Mouse (Mus musculus) cerebellum, adult 8-10 months (tissue): ENCODE data around the gene Rnf148.
A peak's percentile ranks its signal among the peaks of the same experiment; 100 is the strongest.

Source experiments
- DNase-seq: peaks from one replicate; pipeline ENCODE4 v3.0.0; 2022

The Rnf148 gene

DNA sequence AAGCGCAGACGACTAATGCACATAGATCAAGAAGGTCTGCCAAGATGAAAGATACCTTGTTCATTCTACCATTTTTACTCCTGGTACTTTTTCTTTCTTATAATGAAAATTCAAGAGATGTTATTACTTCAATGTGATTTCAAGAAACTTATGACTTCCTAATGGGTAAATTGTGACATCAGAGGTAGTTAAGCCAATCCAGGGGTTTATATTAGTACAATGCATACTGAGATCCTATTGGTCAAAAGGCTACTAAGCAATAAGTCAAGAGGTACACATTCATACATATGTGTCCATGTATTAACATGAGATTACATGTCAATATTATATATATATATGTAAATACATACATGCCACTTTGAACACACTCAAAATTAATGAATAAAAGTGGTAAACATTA is at the start of gene Rnf148:
Rnf148 (minus strand) TSS at position 101 of the 400 bp plus-strand sequence.
- no peak for DNase-seq

DNA sequence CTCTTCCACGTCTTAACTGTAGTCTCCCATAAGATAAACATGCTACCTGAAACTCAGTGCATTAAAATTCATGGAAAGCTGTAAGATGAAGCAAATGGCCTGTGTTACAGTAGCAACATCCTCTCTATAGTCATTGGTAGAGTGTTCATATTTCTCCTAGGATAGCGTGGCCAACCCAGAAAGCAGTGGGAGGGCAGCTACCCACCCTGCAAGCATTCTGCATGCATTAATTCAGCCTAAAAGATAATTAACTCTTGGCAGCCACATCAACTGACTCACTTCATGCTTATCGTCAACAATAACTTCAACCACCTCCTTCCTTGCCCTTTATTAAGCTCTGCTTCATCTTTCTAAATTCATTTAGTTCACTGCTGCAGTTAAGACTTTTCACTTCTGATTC is 45.9 kb upstream of the Rnf148 start:
- no peak for DNase-seq

DNA sequence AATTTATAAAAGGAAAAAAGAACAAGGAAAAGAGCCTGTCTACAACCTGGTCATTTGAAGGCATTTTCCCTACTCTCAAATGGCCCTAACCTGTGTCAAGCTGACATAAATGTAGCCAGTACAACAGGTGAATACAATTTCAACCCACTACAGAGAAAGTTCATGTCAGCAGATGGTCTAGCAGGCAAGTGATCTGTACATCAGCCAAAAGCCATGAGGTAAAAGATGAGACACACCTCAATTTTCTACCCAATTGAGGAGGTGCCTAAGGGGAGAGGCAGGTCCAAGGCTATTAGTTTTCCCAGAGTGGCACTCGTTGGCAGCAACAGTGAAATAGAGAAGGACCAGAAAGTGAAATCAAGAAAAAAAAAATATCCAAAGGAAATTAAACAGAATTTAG is 23.2 kb upstream of the Rnf148 start:
- no peak for DNase-seq

DNA sequence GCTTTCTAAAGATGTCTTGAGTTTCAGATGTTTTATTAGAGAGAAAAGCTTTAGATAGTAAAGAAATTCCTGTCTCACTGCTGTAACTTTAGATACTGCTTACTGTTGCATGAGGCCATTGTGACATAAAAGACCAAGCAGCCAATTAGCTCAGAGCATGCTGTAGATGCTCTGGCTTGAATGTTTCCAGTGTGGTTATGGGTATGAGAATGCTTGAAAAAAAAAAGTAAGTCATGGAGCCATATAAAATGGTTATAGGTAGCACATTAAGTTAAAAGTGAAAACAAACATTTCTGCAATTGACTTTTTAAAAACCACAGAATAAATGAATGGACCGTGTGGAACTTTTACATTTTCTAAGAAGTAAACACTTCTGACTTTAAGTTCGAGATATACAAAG is 4.7 kb downstream of the Rnf148 start, which contains the start of gene Rnf133:
Rnf133 (minus strand) TSS at position 101 of the 400 bp plus-strand sequence.
- DNase-seq, result no peak

DNA sequence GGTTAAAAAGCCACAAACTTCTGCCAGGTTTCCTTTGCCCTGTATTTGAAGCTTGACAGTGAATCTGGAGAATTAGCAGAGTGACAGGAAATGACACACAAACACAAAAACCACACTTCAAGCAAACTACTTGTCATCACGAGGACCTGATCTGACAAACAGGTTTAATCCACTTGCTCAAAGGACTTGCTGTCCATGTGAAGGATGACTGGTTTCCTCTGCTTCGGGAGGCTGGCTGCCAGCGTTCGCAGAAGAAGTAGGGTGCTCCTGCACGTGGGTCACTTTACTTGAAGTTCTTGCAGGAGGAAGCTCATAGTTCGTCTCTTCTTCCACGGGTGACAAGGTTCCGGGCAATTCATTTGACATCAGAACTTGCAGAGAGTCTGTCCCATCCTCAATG is 6.2 kb downstream of the Rnf148 start:
- DNase-seq, result no peak

DNA sequence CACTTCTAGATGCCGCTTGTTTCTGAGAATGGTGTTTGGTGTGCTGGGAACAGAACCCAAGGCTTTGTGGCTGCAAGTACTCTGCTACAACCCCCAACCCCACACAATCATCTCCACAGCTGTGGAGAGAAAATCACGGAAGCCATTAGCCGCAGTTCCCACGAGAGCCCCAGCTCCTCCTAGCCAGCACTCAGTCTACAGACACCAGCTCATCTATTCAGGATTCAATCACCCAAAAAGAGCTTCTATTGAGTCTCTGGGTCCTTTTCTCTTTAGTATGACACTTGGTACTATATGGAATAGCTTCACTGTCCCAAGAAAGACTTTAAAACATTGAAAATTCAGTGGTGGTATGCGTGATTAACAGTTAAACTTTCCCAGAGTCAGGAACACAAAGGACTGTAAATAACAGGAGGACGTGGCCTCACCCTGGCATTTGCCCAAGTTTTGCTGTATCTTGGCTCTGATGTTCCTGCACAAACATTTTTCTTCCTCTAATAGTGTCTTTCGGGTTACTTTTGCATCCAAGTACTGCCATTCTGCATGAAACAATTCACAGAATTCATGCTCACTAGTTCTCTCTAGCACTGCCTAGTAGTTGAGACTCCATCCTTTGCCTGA is 7.2 kb downstream of the Rnf148 start:
- DNase-seq, result peak; percentile 35

DNA sequence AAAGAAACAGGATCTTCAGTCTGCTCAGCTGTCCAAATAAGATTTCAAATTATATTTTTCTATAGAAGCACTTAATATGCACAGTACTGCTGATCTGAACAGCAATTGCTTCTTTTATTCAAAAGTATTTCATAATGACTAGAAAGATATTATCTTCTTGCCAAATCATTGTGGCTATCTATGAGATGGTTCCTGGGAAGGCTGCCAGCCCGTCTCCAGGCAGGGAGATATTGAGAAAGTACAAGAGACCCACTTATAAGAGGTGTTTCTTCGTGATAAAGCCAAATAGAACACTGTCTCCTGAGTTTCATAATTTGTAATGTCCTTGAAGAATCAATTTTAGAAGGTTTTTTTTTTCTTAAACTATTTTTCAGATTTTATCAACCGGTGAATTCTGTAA is 17.9 kb downstream of the Rnf148 start:
- DNase-seq, result peak; percentile 59

DNA sequence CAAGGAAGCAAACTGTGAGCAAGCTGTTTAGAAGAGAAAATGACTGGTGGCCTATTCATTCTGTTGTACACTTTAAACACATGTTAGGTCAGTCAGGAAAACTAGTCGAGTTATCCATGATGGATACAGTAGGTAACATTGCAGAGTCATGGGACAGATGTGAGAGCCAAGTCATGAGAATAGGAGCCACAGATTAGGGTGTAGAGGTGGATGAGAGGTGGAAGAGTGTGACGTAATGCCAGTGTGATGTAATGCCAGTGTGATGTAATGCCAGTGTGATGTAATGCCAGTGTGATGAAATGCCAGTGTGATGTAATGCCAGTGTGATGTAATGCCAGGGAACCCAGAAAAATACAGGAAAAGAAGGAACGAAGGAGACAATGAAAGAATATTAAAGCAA is 19.7 kb downstream of the Rnf148 start:
- DNase-seq, result no peak

DNA sequence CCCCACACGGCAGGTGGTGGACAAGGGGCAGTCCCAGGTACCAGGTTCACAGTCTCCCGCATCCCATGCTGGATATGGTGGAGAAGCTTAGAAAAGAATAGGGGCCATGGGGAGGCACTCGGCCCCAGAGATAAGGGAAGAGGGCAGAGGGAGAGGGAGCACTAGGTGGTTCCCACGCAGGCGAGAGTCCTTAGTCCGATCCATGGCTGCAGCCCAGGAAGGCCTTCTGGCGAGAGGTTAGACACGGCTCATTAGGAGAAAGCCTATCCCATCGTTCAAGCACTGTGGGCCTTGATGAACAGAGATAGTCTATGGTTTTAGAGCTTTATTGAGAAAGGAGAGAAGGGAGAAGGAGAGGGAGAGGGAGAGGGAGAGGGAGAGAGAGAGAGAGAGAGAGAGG is 20.9 kb downstream of the Rnf148 start:
- DNase-seq, result peak; percentile 31

DNA sequence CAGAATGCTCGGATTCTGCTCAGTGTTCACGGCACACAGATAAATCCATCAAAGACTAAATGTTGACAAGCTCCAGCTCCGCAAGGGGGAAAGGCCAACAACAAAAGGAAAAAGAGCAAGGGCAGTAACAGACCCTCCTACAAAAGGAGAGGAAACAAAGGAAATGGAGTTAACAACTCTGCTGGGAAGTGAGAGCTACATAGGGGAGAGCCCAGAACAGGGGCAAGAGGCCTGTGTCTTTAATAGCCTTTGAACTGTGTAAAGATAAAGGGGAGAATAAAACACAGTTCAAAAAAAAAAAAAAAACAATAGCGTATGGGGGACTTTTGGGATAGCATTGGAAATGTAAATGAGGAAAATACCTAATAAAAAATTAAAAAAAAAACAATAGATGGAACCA is 24.5 kb downstream of the Rnf148 start:
- DNase-seq, result no peak
